Mouse (Mus musculus) urinary bladder, postnatal 4 days (tissue): Measurements from ENCODE around the gene Gm10428.

Source experiments
- DNase-seq, 2 experiments: peaks; one replicate each; pipeline ENCODE4 v3.0.0; 2021 to 2022; ENCODE audit warnings: low spot score in 2 of 2

Gm10428 gene

GRCm38 (mm10) chr11:62788935-62789616 is 36.2 kb downstream of the Gm10428 start, which contains the start of gene Zfp286:
Zfp286 (minus strand) TSS chr11:62789462.
- DNase-seq, result peak; percentile 78 to 88

DNA sequence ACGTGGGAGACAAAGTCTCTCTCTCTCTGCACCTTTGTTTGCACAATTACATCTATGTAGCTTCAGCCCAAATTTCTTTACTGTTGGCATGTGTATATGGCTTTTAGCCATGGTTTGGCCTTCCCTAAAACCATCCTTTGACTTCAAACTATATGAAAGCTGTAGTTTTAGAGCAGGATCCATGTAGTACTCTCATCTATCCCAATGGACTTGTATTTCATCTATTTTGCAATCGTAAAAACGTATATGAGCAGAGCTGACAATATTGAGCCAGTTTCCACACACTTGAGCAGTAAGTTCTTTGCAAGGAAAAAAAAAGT is 36.7 kb downstream of the Gm10428 start:
- DNase-seq, result no peak
